Mouse (Mus musculus): ENCODE data around the gene Lpp.

GRCm38 (mm10) chr16:24433563-24433962 is 40.3 kb downstream of the Lpp start:
- TF ChIP-seq POLR2A (IDR thresholded peaks at IDR 0.05; ENCODE audit: low read depth, low read length) (no peak), CTCF (IDR thresholded peaks at IDR 0.05; ENCODE audit: borderline replicate concordance, insufficient read depth, low read length) (no peak)
